Mouse (Mus musculus): Measurements from ENCODE around the gene Cpne5.

DNA sequence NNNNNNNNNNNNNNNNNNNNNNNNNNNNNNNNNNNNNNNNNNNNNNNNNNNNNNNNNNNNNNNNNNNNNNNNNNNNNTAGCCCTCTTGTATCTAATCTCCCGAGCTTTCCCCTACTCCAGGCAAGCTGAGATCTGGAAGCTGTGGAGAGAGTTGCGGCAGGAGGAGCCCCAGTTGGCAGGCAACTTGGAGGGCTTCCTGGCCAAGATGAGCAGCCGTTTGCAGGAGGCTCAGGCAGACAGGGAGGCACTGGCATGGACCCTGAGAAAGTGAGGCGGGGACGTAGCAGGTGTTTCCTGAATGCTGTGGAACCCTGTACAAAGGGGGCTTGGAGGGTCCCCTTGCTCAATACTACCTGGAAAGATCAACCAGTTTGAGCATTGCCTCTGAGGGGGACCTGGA is 102.9 kb downstream of the Cpne5 start:
- no peak for TF ChIP-seq CTCF (IDR thresholded peaks at IDR 0.05; ENCODE audit: insufficient read depth, low read depth, low read length)
- no peak for TF ChIP-seq POLR2A (IDR thresholded peaks at IDR 0.05; ENCODE audit: insufficient read depth, low read depth, low read length)

Data from olfactory bulb, adult 2 months (tissue).